Mouse (Mus musculus) MEL-GATA-1-ER (cell line): ENCODE data around the gene Ralbp1.

ENCODE experiments used
- DNase-seq: peaks from one replicate; pipeline ENCODE4 v3.0.0-alpha.2; 2012; ENCODE audit warnings: low read depth; ENCODE audit errors: extremely low read depth

Gene Ralbp1

DNA sequence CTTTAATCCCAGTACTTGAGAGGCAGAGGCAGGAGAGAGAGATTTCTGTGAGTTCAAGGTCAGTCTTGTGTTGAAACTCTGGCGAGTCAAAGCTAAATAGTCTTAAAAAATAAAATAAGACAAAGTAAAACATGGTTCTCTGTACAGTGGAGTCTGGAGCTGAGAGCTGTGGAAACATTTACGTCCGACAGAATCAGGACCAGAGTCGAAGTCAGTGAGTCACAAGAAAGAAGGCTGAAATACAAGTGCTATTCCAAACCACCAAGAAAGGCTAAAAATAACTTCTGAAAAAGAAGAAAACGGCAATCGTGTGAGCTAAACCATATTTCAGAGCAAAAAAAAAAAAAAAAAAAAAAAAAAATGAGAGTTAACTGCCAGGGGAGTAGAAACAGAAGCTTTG, 16.7 kb upstream of the Ralbp1 start:
- DNase-seq, result no peak

DNA sequence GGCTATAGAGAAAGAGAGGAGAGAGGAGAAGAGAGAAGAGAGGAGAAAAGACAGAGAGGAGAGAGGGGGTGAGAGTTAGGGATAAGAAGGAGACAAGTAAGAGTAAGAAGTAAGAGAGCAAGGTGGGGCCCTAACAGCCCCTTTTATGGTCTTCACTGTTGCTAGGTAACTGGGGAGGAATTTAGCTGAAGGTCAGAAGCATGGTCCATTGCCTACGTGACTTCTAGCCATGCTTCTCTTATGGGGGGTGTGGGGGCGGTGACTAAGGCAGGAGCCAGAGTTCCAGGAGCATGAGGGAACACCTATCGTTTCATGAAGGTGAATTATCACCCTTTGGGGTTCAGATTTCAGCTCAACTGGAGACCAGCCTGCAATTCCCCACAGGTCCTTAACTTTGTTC, 10.4 kb upstream of the Ralbp1 start:
- no peak for DNase-seq

DNA sequence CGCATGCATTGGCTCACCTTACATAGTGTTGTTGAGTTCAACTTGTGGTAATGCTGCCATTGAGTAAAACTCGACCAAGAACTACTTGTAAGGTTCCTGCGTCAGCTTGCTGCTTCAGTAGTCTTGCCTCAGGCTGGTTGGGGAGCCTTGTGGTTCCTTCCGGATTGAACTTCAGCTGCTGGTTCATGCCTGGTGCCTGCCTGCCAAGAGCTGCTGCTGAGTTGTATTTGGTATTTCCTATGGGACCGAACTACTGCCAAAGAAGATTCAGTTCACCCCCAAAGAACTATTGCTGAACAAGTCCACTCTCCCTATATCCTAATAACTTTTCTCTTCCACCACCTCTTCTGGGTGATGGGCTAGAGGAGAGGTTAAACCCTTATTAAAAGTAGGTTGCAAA, 3.9 kb upstream of the Ralbp1 start:
- DNase-seq, result no peak

DNA sequence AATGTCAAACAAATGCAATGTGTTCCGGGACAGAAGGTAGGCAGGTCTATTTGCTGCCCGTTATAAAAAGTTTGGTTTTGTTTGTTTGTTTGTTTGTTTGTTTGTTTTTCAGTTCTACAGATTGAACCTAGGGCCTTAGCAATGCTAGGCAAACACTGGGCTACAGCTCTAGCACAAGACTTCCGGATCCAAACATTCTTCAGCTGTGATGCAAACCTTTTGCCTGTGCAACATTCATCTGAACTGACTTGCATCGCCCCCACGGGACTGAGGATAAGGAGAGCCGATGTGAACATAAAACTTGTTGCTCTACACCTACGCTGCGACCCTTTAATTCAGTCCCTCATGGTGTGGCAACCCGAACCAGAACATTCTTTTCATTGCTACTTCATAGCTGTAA, 973 bp upstream of the Ralbp1 start:
- DNase-seq, result no peak

DNA sequence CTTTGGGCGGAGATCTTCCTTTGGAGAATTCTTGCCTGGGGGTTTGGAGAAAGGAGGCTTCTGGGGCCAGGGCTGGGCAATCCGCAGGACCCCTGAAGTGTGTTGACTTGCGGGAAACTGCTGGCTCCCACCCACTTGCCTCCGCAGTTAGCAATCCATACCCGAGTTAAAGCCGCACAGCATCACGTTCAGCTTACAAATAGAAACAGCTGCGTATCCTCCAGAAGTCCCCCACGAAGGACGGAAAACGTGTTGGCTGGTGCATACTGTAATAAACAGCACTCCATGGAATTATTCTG, 251 bp downstream of the Ralbp1 start:
- peak; percentile 25 for DNase-seq

DNA sequence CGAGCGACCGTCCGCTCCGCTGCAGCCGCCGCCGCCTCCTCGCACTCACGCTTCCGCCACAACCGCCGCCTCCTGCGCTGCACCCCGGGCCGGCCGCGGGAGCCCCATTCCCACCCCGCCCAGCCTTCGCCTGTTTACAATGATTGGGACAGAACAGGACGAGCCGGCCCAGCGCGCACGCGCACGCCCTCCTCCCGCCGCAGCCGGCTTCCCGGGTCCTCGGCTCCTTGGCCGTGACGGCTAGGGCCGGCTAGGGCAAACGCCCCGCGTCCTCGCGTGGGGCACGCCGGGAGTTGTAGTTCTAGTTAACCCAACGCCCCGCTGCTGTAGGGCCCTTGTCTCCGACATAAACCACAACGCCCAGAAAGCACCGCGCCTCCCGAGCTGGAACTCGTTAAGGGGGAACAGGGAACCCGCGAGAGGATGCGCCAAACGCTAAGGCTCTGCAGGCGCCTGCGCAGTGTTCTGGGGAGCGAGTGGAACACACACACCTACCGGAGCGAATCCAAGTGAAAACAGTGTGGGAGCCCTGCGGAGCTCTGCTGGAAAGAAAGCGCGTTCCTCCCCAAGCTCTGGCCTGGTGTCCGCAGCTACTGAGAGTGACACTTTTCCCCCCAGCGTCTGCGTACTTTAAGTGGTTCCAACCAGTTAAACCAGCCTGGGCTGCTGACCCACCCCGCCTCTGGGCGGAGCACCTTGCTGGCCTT, 754 bp downstream of the Ralbp1 start:
- DNase-seq, result peak; percentile 98

DNA sequence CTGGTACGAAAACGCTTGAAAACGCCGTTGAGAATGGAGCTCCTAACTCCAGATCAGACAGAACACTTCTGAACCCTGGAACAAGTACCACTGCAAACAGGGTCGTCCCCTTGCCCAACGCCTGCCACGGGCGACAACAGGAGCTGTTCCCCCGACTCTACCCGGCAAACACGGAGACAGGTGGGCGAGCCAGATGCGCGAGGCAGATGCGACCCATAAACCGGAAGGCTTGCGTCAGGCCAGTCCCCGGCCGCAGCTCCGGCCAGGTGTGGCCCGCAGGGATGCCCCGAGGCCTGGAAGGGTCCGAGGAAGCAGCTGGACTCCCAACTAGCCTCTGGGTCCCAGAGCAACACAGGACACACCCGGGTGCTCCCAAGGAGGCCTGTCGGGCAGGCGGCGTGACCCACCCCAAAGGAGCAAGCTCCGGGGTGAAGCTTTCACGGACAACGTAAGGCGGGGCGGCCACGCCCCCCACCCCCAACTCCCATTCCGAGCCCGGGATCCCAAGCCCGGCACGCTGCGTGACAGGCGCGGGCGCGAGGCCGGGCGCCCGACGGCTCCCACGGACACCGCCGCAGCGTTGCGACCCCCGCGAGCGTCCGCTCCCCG, 1.4 kb downstream of the Ralbp1 start:
- DNase-seq, result no peak

DNA sequence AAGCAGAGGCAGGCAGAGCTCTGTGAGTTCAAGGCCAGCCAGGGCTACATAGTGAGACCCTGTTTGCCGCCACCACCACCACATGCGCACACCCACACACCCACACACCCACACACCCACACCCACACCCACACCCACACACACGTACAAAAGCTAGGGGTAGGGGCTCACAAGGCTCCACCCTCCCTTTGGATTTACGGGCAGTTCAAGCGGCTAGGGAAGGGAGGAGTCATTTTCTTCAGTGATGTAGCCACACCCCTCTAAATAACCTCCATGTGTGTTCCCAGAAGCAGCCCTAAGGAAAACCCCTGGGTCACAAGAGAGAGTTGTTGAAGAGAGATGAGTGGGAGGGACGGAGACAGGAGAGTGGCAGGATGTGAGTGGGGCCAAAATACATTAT, 8.6 kb downstream of the Ralbp1 start:
- no peak for DNase-seq

DNA sequence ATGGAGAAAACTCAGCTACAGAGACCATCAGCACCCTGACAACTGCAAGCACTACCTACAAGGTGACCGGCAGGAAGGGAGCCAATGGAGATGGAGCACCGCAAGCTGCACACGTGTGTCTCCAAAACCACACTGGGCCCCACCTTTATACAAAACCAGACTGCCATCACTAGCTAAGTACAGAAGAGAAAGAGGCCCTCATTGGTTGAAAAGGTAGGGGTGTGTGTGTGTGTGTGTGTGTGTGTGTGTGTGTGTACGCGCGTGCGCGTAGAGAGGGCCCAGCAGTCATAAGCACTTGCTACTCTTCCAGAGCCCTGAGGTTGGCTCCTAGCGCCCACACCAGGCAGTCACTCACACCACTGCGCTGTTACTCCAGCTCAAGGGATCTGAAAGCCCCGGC, 11.8 kb downstream of the Ralbp1 start:
- no peak for DNase-seq

DNA sequence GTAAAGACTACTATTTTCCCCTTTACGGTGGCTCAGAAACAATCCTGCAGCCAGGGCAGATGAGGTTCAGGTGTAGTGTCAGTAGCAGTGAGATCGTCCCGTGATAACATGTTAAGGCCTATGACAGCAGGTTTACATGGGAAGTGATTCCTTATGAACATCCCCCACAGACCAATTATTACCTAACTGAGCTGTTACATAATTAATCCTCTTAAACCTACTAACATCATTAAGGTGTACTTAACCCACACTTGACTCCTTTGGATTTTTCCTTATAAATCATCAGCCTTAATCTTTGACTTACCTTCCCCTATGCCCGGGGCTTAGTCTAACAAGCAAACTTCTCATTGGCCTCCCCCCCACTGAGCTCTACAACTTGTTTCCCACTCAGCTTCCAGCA, 12.4 kb downstream of the Ralbp1 start:
- DNase-seq, result no peak

DNA sequence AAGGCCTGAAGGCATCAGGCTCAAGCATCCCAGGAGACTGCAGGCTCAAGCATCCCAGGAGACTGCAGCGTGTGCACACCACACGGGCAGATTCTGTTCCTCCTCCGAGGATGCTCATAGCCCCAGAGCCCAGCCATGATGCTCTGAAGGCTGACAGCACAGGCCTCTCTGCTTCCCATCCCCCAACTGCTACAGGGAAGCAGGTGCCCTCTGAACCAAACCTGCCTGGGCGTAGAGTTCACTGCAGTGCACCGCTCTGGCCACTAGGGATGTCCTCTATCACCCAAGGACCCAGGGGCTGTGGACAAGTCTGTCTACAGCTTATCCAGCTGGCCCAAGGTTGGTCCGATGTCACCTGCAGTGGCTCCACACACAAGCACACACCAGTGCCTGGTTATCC, 12.9 kb downstream of the Ralbp1 start:
- DNase-seq, result no peak

DNA sequence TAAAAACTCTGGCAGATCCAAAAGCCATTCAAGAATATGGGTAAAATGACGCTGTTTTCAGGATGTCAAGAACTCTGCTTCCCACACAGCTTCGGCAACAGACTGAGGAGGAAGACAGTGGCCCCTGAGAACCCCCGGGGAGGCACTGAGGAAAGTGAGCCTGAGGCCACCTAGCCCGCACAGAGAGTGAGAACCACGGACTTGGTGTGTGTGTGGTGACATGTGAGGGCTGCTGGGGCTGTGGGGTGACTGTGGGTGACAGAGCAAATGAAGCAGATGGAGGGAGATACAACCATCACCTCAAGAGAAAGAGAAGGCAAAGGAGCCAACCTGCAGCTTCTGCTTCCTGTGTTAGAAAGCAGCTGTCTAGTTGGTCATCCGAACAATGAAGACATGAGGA, 13.5 kb downstream of the Ralbp1 start:
- DNase-seq, result no peak

DNA sequence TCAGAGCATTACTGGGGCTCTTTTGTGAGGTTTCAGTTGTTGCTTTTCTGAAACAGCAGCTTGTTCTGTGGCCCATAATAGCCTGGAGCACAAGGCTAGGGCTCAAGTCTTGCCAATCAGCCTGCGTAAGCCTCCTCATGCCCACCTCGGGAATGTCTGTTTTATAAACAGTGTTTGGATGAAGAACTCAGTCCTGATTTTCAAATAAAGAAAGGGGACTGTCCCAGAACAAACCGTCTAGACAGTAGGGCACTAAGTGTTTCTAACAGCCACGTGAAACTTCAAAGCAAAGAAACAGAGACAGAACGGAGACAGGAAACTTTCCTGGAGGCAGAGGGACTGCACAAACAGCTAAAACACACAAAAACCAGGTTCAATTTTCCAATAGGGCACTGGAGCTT, 14.0 kb downstream of the Ralbp1 start:
- DNase-seq, result no peak

DNA sequence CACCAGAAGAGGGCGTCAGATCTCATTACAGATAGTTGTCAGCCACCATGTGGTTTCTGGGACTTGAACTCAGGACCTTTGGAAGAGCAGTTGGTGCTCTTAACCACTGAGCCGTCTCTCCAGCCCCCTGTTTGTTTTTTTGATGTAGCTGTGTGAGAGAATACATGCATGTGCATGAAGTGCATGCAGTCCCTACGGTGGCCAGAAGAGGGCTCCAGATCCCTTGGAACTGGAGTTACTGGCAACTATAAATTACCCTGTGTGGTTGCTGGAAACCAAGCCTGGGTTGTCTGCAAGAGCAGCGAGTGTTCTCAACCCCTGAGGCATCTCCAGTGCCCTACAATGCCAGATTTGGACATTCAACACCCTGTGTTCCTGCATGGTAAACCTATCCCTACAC, 15.5 kb downstream of the Ralbp1 start:
- peak; percentile 61 for DNase-seq

DNA sequence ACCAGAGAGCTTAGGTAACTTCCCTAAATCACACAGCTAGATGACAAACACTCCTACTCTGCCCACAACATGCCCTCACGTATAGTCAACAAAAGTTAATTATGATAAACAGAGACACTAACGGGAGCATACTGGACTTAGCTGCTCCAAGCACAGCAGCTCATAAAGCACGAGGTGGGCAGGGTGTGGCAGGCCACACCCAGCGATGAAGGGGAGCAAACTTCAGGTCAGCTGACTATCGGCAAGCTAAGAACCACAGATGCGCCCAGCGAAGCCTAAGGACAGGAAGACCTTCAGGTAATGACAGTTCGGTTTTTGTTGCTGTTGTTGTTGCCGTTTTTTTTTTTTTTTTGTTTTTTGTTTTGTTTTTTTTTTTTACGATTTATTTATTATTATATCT, 15.9 kb downstream of the Ralbp1 start:
- DNase-seq, result no peak

DNA sequence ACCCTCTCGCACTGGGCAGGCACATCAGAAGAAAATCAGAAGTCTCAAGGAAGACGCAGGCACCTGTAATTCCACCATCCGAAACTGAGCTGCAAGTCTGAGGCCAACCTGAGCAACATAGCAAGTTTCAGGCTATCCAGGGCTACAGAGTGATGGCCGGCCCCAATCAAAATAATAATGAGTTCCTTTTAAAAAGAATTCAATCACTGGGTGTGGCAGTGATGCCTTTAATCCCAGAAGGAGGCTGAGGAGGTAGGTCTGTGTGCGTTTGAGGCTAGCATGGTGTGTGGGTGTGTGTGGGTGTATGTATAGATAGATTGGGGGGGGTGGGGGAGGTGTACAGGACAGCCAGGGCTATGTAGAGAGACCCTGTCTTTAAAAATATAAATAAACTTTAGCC, 17.6 kb downstream of the Ralbp1 start:
- no peak for DNase-seq

DNA sequence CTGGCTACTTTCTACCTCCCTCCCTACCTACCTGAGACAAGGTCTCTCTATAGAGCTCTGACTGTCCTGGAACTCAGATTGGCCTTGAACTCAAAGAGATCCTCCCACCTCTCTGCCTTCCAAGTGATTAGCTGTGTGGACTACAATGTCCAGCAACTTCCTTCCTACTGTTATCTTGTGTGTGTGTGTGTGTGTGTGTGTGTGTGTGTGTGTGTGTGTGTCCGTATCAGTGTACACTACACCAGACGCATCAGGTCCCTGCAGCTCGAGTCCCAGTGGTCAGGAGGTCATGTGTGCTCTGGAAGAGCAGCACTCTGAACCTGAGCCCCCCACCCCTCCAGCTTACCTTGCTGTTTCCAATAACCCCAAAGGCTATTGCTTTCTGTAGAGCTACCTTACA, 19.4 kb downstream of the Ralbp1 start:
- no peak for DNase-seq

DNA sequence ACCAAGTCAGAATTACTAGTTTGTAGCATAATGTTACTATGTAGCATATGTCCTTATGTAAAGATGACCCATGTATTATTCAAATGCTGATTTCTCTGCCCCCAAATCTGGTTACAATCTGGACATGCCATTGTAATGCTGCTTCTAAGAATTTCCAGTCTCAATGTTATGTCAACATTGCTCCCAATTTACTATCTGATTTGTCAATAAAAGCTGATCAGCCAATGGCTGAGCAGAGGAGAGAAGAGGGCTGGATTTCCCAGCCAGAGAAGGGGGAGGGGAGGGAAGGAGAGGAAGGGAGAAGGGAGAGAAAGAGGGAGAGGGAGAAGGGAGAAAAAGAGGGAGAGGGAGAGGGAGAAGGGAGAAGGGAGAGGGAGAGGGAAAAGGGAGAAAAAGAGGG, 20.3 kb downstream of the Ralbp1 start:
- no peak for DNase-seq

DNA sequence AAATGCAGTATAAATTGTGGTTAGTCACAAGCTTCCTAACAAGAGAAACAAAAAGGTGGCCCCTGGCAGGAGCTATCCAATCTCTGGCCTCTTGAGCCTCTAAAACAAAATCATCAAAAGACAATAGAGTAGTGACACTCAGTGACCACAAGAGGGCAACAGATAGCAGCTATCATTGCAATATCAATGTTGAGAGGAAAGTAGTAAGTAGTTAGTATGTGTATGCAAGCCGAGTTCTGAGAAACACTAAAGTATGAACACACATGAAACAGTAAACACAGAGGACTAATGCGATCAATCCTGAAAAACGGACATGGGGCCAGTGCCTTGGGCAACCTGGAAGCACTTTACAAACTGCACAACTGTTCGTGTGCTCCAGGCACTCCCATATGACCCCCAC, 20.9 kb downstream of the Ralbp1 start:
- peak; percentile 49 for DNase-seq

DNA sequence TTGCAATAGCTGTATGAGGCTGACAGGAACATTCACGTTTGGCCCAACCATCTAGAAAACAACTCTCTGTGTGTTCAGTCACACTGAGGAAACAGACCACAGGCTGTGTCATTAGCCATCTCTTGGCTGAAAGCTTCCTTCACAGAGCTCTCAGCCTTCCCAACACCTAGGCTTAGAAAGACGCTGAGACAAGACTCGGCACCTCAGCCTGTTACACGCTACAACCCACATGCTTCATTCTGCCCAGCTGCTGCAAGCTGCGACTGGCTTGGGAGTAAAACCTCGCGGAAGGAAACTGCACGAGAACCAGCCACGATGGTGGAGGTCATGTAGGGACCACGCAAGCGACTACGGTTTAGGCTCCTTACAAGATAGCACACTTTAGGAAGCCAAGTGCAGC, 21.8 kb downstream of the Ralbp1 start:
- DNase-seq, result no peak

DNA sequence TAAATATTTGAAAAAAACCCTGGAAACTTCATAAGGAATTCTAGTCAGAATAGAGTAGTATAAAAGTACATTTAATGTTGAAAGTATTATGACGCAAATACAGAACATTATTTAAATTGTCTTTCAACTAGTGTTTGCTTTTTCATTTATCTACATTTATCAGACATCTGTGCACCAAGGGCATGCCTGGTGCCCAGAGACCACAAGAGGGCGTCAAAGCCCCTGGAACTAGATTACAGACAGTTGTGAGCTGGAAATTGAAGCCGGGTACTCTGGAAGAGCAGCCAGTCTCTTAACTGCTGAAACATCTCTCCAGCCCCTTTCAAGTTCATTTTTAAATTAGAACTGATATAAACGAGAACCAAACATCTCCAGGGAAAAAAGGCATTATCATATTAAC, 23.0 kb downstream of the Ralbp1 start:
- no peak for DNase-seq

DNA sequence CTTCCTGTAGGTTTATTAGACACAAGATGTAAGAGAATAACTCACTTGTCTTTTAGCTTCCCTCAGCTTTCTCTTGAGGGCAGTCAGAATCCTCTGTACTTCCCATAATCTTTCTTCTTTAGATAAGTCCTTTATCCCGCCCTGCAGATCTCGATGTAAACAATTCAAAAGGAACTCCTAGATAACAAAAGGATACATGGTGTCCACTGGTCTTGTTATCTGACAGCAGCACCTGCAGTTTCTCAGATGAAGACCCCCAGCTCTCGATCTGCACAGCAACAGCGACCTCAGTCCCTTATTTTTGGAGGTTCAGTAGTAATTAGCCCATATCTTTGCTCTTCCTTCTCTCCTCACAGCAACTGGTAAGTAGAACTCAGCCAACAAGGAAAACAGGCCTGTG, 28.0 kb downstream of the Ralbp1 start:
- DNase-seq, result peak; percentile 24

DNA sequence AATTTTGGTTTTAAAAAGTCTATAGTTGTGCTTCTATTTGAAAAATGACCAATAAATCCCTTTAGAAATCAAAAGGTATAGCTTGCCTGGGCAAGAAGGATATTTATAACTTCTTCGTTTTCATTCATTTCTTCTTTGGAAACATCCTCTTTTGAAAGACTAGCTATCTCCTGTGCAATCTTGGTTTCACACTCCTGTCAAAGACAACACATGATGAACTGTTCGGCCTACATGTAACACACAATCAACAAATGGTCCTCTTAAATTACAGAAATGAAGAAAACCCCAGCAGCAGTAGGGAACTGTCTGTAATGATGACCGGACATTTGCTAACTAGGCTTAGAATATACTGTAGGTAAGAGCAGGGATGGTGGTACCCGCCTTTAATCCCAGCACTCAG, 31.6 kb downstream of the Ralbp1 start:
- DNase-seq, result no peak

DNA sequence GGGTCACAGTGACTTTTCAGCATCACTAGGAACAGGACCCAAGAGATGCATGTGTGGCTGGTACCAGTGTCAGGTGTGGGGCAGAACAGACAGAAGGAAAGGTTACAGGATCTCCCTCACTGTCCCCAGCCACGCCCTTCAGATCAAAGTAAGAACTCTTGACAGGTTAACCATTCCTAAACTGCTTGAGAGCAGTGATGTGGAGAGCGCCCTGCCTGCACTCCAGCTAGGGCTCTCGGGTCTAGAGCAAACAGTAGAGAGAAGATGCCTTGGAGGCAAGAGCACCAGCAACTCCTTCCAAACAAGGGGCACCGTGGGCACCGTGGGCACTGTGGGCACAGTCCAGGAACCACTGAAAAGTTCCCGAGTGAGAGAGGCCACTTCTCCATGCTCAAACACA, 32.3 kb downstream of the Ralbp1 start:
- no peak for DNase-seq
